Mouse (Mus musculus): Measurements from ENCODE around the gene Adamts7. TPM values are rescaled to one million over a fixed set of nuclear protein-coding genes. Genes with fewer than 3 reads are reported as not detected.

Gene Adamts7
- total RNA-seq (2021), result 10 to 100 TPM; 14.4 to 17.7 TPM

DNA sequence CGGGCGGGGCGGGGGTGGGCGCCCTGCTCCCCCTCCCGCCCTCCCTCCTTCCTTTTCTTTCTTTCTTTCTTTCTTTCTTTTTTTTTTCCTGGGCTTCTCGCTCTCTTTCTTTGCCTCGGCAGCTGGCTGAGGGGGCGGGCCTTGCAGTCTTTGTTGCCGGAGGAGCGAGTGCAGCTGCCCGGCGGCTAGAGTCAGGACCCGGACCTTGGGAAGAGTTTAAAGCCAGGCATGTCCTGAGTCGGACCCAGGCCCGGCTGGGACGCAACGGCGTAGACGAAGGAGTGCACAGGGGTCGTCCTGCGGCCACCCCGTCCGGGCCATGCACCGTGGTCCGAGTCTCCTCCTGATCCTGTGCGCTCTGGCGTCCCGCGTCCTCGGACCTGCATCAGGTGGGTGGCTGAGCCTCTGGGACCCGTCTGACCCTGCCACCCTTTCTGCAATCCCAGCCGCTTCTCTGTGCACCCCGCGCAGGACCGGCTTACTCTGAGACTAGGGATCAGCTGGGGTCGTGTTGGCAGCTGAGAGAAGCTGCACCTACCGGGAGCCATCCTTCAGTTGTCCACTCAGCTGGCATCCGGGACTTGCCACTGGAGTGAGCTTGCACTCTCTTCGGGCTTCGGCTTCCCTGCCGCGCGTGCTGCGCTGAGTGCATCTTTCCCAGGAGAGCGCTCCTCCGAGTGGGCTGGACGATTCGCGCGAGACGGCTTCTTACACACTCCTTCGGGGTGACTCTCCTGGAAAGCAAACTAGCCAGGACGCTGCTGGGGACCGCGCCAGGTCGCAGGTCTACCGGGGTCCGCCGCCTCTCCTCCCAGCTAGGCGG lies at the start of gene Adamts7:
Gene Adamts7, plus strand, starts transcription at position 144 of the 823 bp plus-strand sequence.
- peak; percentile 53 to 68 for DNase-seq
- intact Hi-C loops (cut with DNase I), result loop anchor here (2.0 kb wide), 2 partner anchors 32 to 36 kb away; no protein-coding TSS in a partner anchor

DNA sequence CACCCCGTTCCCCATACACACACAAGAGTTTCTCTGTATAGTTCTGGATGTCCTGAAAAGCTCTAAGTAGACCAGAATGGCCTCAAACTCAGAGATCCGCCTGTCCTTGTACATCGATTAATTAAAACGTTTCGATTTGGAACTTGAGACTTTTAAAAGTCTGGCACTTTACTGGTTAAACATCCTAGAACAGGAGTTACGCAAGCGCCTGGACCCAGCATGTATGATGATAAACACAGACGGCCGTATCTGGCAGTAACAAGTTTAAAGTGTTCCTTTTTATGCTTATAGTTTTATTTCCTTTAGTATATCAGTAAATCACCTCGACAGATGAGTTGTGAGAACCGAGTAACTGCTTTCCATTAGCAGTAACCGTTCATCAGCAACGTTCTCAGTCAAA lies 49.7 kb upstream of the Adamts7 start:
- DNase-seq, result no peak
- intact Hi-C loops (cut with DNase I), result loop anchor here (10.0 kb wide), 1 partner anchor 408 kb away; the partner anchor contains the start of gene Tmed3

DNA sequence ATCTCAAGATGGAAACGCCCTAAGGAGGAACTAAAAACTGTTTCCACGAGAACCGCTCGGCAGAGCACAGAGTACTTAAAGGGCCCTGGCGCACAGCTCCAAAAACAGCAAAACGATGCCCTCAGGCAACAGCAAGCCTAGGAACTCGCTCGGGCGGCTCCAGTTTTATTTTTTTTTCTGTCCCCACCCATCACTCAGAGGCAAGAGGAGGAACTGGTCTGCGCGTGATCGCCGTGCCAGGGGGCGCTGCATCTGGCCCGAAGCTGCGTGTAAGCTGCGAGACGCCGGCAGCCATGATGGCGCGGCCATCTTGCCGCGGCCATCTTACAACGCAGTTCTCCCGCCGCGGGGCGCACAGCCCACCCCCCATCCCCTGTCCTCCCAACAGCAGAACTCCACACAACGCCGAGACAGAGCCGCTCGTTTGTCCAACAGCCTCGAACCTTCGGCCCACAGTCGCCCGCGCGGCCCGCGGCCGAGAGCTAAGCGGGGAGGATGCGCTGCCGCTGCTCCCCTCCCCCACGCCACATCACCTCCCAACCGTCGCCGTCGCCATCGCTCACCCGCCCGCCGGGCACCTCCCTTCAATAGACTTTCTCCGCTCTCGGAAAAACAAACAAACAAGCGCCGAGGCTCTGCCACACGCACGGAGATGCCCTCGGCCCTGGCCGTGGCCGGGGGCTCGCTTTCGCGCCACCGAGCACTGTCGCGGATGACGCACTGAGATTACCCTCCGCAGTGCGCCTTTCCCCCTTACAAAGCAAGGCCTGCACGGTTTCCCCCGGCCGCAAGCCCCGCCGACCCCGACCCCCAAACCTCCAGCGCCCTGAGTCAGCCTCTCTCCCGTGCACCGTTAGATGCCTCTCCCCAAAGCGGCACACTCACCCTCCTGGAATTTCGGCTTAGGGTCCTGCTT lies 49.0 kb upstream of the Adamts7 start:
- intact Hi-C loops (cut with DNase I), result loop anchor here (10.0 kb wide), 1 partner anchor 409 kb away; the partner anchor contains the start of gene Tmed3
- DNase-seq, result peak; percentile 89 to 92

DNA sequence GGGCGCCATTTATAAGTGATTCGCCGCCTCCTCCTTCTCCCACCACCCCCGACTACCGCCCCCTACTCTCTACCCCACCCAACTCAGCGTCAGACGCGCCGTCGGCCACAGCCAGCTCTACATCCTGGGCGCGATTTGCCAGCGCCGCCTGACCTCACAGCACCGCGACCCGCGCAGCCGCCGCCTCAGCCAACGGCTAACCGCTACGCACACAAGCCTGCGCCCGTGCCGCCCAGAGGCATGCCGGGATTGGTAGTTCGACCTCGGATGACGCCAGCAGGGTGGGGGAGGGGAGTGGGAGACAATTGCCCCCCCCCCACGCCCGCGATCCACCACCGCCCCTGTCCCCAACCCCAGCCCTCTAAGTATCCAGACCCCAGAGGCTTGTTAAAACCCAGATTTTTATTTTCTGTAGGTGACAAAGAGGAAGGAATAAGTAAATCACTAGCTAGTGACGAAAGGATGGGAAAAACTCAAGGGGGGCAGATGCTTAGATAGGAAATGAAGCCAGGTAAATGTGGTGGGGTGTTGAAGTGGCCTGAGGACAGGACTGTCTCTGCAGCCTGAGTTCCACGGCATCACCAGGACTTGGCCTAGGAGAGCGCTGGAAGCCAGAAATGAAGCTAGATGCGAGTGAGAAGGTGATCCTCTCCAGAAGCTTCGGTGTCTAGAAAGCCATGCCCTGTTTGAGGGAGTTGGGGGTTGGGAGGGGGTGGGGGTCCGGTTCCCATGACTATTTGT lies 48.1 kb upstream of the Adamts7 start, which contains the start of gene Morf4l1:
Gene Morf4l1, minus strand, starts transcription at position 208 of the 741 bp plus-strand sequence.
- peak; percentile 93 to 94 for DNase-seq
- intact Hi-C loops (cut with DNase I), result loop anchor here (1.0 to 10.0 kb wide), 2 partner anchors 9 to 410 kb away; partner anchors contain the start of gene Tmed3

DNA sequence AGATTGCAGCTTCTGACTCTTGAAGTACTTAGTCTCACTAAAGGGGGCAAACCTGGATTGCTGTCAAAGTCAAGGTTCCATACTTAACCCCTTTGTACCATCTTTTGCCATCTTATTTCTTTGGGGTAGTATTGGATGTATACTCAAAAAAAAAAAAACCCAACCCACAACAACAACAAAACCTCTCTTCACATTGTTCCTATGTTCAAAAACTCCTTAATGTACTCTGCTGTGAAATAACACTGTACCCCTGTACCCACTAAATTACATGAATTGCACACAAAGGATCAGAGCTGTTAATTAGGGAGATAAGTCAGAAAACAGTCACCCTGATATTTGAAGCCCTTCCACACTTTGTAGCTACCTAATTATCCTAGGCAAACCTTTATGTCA lies 47.6 kb upstream of the Adamts7 start:
- DNase-seq, result no peak
- intact Hi-C loops (cut with DNase I), result loop anchor here (1.0 to 10.0 kb wide), 2 partner anchors 8 to 411 kb away; partner anchors contain the start of gene Tmed3

DNA sequence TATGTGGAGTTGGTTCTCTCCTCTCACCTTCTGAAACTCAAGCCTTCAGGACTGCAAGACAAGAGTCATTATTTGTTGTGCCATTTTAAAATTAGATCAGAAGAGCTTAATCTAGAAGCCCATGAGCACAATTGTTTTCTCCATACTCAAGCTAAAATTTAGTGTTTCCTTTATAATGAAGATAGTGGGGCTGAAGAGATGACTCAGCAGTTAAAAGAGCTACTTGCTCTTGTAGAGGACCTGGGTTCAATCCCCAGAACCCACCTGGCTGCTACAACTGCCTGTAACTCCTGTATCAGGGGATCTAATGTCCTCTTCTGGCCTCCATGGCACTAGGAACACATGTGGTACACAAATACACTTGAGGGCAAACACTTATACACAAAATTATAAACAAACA lies 45.6 kb upstream of the Adamts7 start:
- DNase-seq, result no peak
- intact Hi-C loops (cut with DNase I), result loop anchor here (10.0 kb wide), 1 partner anchor 412 kb away; the partner anchor contains the start of gene Tmed3

DNA sequence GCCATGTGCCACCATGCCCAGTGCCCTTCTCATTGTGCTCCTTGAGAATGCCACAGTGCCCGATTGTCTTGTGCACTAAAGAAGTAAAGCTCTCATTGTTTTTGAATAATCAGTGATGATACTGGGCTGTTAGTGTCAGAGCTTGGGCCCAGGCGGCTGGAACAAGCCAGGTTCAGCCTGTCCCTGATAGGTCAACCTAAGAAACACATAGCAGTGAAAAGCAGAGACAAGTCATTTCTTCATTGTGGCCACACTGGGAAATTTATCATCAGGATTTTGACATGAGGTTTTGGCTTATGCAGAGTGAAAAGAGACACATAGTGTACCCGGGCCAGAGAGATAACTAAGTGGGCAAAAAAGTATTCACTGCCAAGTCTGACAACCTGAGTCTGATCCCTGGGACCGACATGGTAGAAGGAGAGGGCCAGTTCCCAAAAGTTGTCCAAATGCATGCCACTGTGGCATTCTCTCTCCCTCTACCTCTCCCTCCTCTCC lies 40.6 kb upstream of the Adamts7 start:
- DNase-seq, result no peak
- intact Hi-C loops (cut with DNase I), result no loop called here

DNA sequence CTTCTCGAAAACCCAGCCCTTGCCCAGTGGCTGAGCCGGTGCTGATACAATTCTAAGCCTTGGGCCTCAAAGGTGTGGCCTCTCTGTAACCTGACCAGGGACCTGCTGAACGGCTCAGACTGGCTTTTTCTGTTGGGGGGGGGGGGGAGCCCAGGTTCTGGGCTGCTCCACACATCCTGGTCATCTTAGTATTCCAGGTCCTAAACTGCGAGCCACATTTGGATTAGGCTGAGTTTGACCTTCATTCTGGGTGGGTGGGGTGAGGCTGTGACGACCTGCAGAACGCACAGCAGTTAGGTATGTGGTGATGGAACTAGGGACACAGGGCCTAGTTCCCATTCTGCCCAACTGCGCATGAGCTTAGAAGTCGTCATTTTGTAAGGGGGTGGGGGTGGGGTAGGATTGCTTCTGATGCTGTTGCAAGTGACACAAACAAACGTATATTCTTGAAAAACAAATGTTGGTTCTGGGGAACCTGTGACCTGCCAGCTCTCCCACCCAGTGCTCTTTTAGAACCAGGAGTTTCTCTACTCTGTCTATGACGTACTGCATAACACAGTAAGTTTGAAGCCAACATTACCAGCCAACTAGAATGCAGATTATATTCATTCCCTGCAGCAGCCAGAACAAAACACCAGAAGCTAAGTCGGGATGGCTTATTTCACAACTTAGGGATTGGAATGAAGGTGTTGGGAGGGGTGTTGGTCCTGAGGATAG lies 38.6 kb upstream of the Adamts7 start:
- intact Hi-C loops (cut with DNase I), result no loop called here
- DNase-seq, result no peak

DNA sequence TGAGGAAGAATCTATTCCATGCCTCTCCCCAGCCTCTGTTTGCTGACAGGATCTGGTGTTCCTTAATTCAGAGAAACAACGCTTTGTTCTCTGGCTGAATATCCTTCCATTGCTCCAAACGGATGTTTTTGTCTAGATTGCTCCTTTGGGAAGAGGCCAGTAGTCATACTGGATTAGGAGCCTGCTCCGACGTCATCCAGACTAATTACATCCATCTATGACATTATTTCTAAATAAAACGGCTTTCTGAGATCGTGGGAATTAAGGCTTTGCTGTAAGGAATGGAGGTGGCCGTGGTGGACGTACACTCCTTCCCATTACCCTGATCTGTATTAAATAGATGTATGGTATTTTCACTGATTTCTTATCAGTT lies 38.0 kb upstream of the Adamts7 start:
- DNase-seq, result no peak
- intact Hi-C loops (cut with DNase I), result loop anchor here (5.0 kb wide), 1 partner anchor 72 kb away; no protein-coding TSS in a partner anchor

DNA sequence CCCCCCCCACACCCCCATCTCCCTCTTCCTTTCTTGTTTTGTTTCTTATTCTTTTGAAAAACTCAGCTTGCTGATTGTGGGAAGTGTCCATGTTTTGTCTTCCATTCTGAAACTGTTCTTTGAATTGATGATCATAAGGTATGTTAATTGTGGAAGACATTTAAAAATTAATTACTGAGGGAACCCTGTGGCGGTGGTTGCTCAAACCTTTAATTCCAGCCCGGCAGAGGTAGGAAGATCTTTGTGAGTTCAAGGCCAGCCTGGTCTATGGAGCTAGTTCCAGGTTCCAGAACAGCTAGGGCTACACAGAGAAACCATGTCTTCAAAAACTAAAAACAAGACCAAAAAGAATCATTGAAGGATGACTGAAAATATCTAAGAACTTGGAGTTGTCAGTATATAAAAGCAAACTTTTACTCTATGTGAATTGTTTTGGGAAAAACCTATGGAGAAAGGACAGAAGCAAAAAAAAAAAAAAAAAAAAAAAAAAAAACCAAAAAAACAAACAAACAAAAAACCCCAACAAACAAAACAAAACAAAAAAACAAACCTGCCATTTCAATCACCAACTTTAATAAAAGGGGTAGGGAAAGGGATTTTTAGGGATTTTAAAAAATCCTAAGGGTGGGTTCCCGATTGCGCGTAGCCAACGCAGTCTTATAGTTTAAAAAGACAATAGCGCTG lies 37.3 kb upstream of the Adamts7 start:
- intact Hi-C loops (cut with DNase I), result loop anchor here (2.0 to 5.0 kb wide), 3 partner anchors 27 to 72 kb away; partner anchors contain the start of gene Adamts7
- DNase-seq, result no peak

DNA sequence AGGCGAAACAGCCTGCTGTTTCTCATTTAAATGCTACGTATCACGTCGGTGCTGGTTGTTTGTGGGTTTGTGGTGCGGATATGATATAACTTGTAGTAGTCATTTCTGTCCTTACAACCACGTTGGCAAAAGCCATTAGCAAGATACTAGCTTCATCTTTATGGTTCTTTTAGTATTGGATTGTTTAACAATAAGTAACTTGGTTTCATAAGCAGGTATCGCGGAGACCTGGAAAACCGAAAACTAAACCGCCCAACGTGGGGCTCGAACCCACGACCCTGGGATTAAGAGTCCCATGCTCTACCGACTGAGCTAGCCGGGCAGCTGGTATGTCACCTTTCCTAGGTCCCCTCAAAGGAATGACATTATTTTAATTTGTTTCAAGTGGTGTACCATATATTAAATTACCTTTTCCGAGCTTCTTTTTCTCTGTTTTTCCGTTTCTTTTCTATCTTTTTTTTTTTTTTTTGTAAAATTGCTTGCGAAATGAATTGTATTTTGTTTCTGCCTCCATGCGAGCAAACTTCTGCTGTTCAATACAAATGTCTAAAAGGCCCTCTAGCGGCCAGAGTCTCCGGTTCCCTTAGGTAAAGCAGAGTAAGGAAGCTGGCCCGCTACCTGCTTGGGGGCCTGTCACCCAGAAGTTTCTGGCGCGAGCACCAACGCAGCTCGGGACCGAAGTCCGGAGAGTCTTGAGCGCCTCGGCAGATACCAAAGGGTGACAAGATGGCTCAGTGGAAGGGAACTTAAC lies 36.4 kb upstream of the Adamts7 start:
- intact Hi-C loops (cut with DNase I), result loop anchor here (2.0 to 5.0 kb wide), 3 partner anchors 28 to 71 kb away; partner anchors contain the start of gene Adamts7
- DNase-seq, result peak; percentile 83 to 88

DNA sequence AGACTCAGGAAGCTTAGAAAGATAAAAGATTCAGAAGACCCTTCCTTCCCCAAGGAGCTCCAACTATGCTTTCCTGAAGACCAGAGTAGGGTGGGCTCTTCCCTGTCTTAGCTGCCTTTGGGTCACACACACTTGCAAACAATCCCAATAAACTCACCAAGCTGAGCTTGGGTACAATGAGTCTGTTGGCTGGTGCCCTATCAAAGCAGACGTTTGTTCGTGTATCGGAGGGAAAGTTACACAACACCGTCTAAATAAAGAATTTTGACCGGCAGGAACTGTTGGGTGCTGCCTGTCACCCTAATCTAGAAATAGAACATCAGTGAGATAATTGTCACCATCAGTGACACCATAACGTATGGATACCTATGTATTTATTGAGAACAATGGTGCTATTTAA lies 35.7 kb upstream of the Adamts7 start:
- DNase-seq, result no peak
- intact Hi-C loops (cut with DNase I), result loop anchor here (2.0 to 5.0 kb wide), 3 partner anchors 28 to 70 kb away; partner anchors contain the start of gene Adamts7

DNA sequence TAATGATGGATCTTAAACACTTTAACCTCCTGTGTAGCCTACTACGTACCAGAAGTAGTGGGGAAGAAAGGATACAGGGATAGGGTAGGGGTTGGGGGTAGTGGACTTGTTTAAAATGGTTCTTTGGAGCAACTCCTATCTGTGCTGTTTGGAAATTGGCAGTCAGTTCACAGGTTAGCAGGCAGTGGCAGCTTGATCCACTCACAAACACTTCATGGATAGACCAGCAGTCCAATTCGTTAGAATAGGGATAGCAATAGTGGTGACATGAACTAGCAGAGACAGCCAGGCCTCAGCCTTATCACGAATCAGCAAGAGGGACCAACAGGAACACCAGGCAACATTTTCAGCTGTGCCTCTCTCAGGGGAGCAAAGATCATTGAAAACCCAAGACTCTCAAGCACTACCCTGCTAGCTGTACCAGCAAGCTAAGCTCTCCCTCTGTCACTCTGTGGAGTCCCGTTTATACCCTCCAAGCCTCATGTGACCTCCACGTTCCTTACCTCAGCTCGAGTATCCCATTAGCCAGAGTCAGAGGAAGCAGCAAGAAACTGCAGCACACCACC lies 34.1 kb upstream of the Adamts7 start:
- DNase-seq, result no peak
- intact Hi-C loops (cut with DNase I), result loop anchor here (5.0 kb wide), 1 partner anchor 69 kb away; no protein-coding TSS in a partner anchor

DNA sequence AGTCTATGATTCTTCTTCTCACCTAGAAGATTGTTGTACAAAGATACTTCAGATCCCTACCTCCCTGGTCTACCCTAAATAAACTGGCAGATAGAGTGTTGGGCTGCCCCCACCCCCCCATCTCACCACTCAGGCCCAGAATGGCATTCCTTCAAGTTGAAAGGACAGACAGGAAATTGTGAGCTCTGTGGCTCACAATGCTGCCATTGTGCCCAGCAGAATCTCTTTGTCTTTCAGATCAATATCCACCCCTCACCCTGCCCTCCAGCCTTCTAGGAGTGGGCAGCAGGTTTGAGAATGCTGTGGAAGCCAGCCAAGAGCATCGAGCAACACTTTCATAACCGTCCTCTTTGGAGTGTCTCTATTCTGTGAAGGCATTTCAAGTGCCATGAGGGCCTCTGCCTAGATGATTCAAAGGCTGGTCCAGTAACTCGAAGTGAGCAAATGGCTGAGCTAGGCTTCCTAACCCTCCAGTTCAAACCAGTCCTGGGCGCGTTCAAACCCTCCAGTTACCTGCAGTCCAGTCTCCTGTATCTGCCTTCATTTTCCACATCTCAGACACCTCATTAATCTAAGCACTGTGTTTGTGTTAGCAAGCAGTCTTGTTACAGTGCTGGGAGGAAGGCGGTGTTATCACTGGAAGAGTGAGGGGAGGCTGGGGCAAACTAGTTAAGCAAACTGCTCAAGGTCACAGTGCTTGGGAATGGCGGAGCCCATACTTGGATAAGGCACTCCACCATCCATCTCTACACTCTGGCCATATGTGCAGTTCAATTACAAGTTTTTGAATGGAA lies 29.1 kb upstream of the Adamts7 start:
- intact Hi-C loops (cut with DNase I), result no loop called here
- DNase-seq, result no peak

DNA sequence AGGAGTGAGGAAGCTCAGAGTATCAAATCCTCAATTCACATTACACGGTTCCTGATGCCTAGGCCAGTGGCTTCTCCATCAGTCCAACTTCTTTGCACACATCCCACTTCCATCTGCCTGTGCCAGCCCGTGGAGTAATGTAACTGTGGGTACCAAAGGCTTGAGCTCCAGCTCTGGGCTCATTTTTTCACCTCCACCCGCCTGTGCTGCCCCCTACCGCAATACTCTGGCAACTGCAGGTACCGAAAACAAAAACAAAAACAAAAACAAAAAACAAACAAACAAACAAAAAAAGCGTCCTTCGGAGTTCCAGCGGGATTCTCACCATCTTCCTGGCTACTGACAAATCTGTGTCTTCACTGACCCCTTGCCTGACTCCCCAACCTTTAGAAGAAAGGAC lies 27.4 kb upstream of the Adamts7 start:
- no peak for DNase-seq
- intact Hi-C loops (cut with DNase I), result no loop called here

DNA sequence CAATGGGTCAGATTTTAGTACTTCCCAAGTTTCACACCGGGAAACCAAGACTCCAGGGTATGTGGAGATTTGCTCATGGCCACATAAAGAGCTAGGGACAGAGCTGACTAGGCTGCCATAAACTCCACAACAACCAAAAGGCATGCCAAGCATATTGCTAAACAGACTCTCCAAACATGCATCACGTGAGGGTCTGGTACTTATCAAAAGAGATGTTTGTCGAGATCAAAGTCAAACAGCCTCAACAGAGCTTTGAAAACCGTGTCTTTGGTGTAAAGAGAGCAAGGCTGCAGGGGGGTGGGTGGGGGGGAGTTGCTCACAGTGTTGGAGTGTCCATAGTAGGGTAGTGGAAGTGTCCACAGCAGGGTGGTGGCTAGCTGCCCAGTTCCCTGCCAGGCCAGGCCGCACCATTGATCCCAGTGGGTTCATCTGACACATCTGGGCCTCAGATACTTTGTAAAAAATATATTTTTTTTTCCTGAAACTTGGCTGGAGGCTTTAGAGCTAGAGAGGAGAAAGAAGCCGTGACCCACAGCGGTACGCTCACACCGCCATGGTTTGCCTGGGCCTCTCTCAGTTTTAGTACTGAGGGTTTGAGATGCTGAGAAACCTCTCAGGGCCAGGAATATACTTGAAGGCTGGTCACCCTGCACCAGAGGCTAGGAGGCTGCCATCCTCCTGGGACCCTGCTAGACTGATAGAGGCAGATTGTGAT lies 26.7 kb upstream of the Adamts7 start:
- intact Hi-C loops (cut with DNase I), result no loop called here

More for the DNA sequence above, 26.7 kb upstream of the Adamts7 start:
- no peak for DNase-seq

Measured in heart, postnatal 36 days (tissue).